Mouse (Mus musculus) urinary bladder, postnatal 25 days (tissue): Measurements from ENCODE around the gene Xpo4.
"Not testable (repeated sequence)": the region's sequence is repeated elsewhere in the genome, so short reads cannot be mapped to it uniquely, and the experiment has no call there.

ENCODE experiments used
- DNase-seq: peaks from one replicate; pipeline ENCODE4 v3.0.0; 2022; ENCODE audit warnings: low spot score

Gene Xpo4

DNA sequence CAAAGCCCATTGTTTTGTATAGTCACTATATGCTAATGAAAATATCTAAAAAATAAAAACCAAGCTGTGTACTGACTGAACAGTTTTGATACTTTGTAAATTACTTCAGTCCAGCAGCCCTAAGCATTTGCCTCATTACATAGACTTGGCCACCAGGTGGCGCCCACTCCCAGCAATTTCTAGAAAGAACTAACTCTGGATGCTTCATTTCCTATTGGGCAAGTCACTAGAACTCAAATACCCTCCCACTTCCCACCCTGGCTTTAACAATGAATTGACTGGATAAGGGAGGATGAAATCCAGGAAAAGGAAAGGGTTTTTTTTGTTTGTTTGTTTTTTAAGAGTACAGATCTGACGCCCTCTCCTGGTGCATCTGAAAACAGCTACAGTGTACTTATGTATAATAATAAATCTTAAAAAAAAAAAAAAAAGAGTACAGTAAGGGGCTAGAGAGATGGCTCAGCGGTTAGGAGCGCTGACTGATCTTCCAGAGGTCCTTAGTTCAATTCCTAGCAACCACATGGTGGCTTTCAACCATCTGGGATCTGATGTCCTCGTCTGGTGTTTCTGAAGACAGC is 14.8 kb upstream of the Xpo4 start:
- DNase-seq: peak; percentile 84

DNA sequence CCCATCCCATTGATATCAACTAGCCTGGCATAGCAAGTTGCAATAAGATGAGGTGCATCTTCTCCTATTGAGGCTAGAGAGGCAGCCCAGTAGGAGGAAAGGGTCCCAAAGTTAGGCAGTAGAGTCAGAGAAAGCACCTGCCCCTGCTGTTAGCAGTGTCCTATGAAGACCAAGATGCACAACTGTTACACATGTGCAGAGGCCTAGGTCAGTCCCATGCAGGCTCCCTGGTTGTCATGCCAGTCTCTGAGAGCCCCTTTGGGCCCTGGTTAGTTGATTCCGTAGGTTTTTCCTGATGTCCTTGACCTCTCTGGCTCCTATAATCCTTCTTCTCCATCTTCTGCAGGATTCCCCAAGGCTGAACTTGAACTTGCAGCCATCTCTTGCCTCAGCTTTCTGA is 14.3 kb upstream of the Xpo4 start:
- DNase-seq: no peak

- DNase-seq: no peak
Observed at GRCm38 (mm10) chr14:57675481-57675880, 10.3 kb upstream of the Xpo4 start.

- DNase-seq: no peak
Observed at GRCm38 (mm10) chr14:57665628-57665950, 359 bp upstream of the Xpo4 start.

DNA sequence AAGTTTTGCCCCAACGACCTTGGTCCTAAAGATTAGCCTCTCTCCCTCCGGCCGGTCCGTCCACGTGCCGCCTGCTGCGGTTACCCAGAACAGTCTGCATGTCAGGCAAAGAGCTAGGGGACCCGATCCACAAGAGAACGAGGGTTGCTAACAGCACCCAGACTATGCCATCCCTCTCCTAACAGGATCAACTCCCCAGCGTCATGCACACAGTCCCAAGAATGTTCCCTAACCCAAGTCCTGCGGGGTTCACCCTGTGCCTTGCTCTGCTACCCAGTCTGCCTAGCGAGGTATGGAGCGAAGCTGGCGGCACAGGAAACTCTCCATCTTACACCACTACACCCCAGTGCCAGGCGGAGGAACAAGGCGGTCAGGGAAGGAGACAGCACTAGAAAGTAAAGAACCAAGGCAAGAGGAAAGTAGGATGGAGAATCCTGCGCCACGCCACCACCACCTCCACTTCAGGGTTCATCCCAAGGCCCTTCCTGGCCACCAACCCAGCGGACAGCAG is 864 bp downstream of the Xpo4 start:
- DNase-seq: peak; percentile 25

GRCm38 (mm10) chr14:57663630-57664029 is 1.6 kb downstream of the Xpo4 start:
- DNase-seq: no peak

GRCm38 (mm10) chr14:57658301-57658700 is 6.9 kb downstream of the Xpo4 start:
- DNase-seq: no peak

- no peak for DNase-seq
Observed at GRCm38 (mm10) chr14:57657500-57657899, 7.7 kb downstream of the Xpo4 start.

- not testable (repeated sequence) for DNase-seq
Observed at GRCm38 (mm10) chr14:57656519-57656918, 8.7 kb downstream of the Xpo4 start.

DNA sequence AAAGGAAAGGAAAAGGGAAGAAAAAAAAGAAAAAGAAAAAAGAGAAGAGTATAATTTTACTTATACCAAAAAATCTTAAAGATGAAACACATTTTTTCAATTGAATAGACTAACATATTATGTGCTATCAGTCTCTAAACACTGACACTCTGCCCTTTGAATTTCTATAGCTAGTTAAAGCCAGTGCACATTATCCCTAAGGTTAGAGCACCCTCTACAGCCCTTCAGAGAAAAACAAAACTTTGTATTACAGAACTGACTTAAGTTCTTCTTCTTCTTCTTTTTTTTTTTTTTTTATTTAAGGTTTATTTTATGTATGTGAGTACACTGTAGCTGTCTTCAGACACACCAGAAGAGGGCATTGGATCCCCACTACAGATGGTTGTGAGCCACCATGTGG is 15.7 kb downstream of the Xpo4 start:
- no peak for DNase-seq

GRCm38 (mm10) chr14:57646155-57646554 is 19.1 kb downstream of the Xpo4 start:
- DNase-seq: no peak

- no peak for DNase-seq
Observed at GRCm38 (mm10) chr14:57639153-57639552, 26.1 kb downstream of the Xpo4 start.

GRCm38 (mm10) chr14:57634141-57634540 is 31.1 kb downstream of the Xpo4 start:
- DNase-seq: no peak

- DNase-seq: no peak
Observed at GRCm38 (mm10) chr14:57629595-57629994, 35.6 kb downstream of the Xpo4 start.

- no peak for DNase-seq
Observed at GRCm38 (mm10) chr14:57622934-57623333, 42.3 kb downstream of the Xpo4 start.

DNA sequence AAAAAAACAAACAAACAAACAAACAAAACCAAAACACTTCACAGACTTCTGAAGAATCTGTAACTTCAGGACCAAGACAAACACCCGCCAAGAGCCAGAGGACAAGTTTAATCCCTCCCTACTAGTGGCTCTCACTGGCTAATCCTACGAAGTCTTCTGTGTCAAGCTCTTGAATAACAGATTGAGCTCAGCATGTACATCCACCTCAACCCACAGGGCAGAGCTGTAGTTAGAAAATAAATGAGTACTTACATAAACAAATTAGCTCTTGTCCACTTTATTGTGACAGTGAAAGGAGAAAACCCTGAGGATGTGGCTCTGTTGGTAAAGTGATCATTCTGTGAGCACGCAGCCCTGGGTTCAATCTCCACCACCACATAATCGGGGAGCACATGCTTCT is 43.5 kb downstream of the Xpo4 start:
- no peak for DNase-seq

GRCm38 (mm10) chr14:57620598-57621236 is 44.5 kb downstream of the Xpo4 start:
- DNase-seq: no peak

GRCm38 (mm10) chr14:57619487-57619886 is 45.7 kb downstream of the Xpo4 start:
- DNase-seq: peak; percentile 30

- no peak for DNase-seq
Observed at GRCm38 (mm10) chr14:57617675-57618074, 47.6 kb downstream of the Xpo4 start.

DNA sequence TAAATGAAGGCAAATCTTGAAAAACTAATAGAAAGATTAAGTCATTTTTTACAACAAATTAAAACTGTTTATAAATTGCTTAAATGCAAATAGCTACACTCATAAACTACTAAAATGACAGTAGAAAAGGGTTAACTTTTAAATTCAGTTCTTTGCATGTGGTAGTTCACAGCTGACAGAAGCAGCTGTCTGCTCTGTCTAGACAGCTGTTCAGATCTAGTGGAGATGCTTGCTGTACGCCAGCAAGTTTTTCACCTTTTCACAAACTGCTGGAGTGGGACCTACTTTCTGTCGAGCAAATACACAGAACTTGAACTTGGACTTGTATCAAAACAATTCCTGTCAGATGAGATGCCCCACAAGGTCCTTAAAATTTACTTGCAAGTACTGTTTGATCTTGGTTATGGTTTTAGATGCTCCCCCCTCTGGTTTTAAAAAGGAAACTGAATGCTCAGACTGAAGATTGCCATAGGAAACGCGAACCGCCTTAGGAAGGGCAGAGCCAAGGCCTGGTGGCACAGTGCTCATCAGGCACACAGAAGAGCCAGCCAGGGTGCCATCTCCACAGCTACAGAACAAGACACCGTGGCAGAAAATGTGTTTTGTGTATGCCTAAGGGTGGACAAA is 48.8 kb downstream of the Xpo4 start:
- DNase-seq: no peak

DNA sequence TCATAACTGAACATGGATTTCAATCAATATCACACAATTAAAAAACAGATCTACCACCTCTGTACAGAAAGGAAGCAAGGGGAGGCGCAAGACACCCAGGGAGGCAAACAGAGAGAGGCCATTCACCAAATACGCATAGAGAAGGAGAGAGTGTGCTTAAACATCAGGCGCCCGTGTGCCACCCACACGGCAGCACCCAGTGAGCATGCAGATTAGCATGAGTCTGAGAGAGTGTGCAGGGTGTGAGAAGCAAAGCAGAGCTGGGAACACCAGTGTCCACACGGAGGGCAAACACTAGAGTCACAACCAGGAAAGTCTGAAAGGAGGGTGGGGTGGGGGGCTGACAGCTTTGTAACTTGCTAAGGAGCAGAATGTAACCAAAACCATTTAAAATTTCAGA is 49.4 kb downstream of the Xpo4 start:
- no peak for DNase-seq

DNA sequence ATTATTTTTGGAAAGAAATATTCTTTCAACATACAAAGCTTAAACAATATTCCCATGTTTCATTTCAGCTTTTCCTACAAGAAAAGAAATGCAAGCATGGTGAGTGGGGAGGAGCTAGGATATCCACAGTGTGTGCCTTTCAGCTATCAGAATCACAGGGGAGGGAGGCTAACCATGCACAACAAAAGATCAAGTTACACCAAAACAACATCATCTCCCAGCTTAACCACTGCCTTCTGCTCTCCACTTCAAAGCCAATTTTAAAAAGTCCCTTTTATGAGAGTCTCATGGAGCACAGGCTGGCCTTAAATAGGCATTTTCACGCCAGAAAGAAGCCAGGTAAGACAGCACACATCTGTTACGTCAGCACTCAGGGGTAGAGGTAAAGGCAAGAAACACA is 54.2 kb downstream of the Xpo4 start:
- no peak for DNase-seq

GRCm38 (mm10) chr14:57609816-57610329 is 55.4 kb downstream of the Xpo4 start:
- DNase-seq: no peak
